Mouse (Mus musculus) liver, adult 2 months (tissue): ENCODE measurements around the gene Myo1d. TPM values are rescaled to one million over a fixed set of nuclear protein-coding genes. Genes with fewer than 3 reads are reported as not detected.

Source experiments
- DNase-seq: peaks from one replicate; pipeline ENCODE4 v3.0.0-alpha.2; 2011; ENCODE audit warnings: low read depth, low spot score; ENCODE audit errors: extremely low read depth
- H3K27ac ChIP-seq: fragments of 200-500 bp; replicated peaks from 2 replicates; pipeline ENCODE4 v1.5.1; 2012; ENCODE audit warnings: low read depth, mild to moderate bottlenecking, control low read depth, inconsistent platforms, low read length; ENCODE audit not compliant: insufficient read depth
- H3K27me3 ChIP-seq: fragments of 200-500 bp; 2 replicates; pipeline ENCODE4 v1.6.1; 2012; ENCODE audit warnings: mild to moderate bottlenecking, moderate library complexity, low read length, inconsistent platforms; ENCODE audit not compliant: control insufficient read depth, insufficient read depth
- H3K36me3 ChIP-seq: fragments of 200-500 bp; 2 replicates; pipeline ENCODE4 v1.6.1; 2012; ENCODE audit warnings: low read length, inconsistent platforms; ENCODE audit not compliant: control insufficient read depth, insufficient read depth
- H3K4me1 ChIP-seq: fragments of 200-500 bp; 2 replicates; pipeline ENCODE4 v1.6.1; 2011; ENCODE audit warnings: low read length; ENCODE audit not compliant: control insufficient read depth, insufficient read depth
- H3K4me3 ChIP-seq: fragments of 200-500 bp; 2 replicates; pipeline ENCODE4 v1.5.1; 2011; ENCODE audit warnings: low read depth, mild to moderate bottlenecking, control low read depth, low read length, moderate library complexity; ENCODE audit not compliant: insufficient read depth
- H3K79me2 ChIP-seq: fragments of 200-500 bp; 2 replicates; pipeline ENCODE4 v1.6.1; 2012; ENCODE audit warnings: inconsistent platforms, mild to moderate bottlenecking, low read length, moderate library complexity; ENCODE audit not compliant: control insufficient read depth, insufficient read depth
- H3K9ac ChIP-seq: fragments of 200-500 bp; 2 replicates; pipeline ENCODE4 v1.6.1; 2012; ENCODE audit warnings: low read depth, mild to moderate bottlenecking, control low read depth, inconsistent platforms, low read length
- CTCF ChIP-seq: fragments of 200-500 bp; IDR thresholded peaks from 2 replicates; pipeline ENCODE4 v1.5.1; 2011; ENCODE audit warnings: low read depth, low read length, control low read depth
- POLR2A ChIP-seq: fragments of 200-500 bp; IDR thresholded peaks from 2 replicates; pipeline ENCODE4 v1.6.1; 2011; ENCODE audit warnings: low read length, control low read depth; ENCODE audit not compliant: insufficient read depth; ENCODE audit errors: extremely low read depth
- WGBS: fragments of 180-500 bp; shearing (Covaris S2); methylation state at CpG from one replicate; pipeline ENCODE4 v1.1.7; 2018; 5-methylcytosine and 5-hydroxymethylcytosine counted together
- polyA plus RNA-seq: library from polyadenylated mRNA; depleted of rRNA; stranded (reverse); fragments of >200 nt; gene quantifications from 2 replicates; pipeline ENCODE4 v1.2.3, GENCODE M21; 2012
- total RNA-seq: library from RNA; depleted of rRNA; stranded (reverse); fragments of >200 nt; gene quantifications from 2 replicates; pipeline ENCODE4 v1.2.3, GENCODE M21; 2014

Gene Myo1d
- total and polyA plus RNA-seq, 2 experiments: 5.2 to 6.8 TPM

DNA sequence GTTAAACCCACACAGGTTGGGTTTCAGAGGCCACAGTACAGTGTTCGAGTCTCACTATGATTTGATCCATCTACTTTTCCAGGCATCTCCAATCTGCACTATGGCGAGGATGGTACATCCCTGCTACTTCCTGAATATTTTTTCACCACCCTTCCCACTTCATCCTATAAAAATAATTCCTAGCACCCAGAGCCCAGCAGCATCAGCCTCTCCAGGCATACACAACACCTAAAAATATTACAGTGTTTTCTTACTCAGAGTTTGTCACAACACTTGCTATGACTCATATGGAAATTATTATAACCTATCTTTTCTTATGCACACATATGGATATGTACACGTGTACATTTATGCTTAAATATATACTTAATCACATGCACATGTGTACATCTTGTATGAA lies 115.6 kb downstream of the Myo1d start:
- H3K4me1 ChIP-seq: no peaks in the 10 kb centered on the region
- H3K27me3 ChIP-seq: no peaks in the 10 kb centered on the region
- TF ChIP-seq POLR2A (no peak), CTCF (no peak)
- no peaks in the 10 kb centered on the region for H3K79me2 ChIP-seq
- no peak overlapping the region for H3K27ac ChIP-seq
- DNase-seq: no peak
- no peak overlapping the region for H3K4me3 ChIP-seq
- H3K36me3 ChIP-seq: peaks cover 3% of the 10 kb centered on the region; the same call in 1 of the 2 replicates
- 83% methylated on average over 3 of the region's 3 CpGs for WGBS
- no peak overlapping the region for H3K9ac ChIP-seq

DNA sequence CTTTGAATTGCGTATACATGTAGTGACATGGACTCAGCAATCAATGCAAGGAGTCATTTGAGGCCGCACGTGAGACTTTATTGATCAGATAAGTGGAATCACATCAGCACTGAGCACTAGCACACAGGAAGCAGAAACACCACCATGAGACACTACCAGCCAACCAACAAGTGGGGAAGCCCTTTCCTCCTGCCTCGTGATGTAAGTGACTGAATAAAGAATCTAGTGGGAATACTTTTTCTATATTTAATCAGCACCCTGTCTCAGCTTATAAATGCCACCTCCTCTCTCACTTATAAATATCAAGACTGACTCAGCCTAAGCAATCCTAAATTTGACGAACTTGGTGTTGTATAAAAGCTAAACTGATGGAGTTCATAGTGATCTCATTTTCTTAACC lies 134.7 kb downstream of the Myo1d start:
- WGBS: 86% methylated on average over 5 of the region's 5 CpGs
- TF ChIP-seq CTCF (no peak), POLR2A (no peak)

DNA sequence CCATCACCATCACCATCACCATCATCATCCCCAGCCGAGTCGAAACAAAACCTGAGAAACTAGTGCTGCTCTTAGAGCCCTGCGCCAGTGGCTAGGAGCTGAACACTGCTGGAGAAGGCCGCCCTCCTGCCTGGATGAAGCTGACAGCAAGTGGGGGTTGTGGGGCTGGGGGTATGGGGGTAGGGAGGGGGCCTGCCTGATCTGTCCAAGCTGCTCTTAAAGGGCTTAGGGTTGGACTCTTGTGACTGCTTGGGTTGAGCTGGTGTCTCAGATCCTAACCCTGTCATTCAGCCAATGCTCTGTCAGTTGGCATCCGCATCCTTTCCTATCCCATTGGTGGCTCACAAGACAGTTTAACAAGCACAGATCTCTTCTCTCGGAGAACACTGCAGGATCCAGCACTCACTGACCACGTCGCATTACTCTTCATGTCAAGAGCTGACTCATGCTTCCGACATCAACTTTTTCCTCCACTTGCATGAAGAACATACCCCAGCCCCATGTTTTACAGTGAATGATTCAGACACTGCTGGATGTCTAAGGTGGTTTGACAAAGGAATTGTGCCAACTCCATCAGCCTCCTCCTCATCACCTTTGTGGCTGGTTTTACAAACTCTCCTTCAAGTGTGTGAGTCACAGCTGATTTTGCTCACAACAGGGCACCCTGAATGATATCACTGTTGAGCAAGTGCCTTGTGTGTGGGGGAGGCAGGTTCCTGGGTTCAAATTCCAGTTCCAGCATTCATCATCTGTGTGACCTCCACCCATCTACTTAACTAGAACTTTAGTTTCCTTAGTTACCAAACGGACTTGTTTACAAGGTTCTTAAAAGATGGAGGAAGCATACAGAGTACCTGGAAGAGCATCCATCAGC lies 150.6 kb downstream of the Myo1d start:
- Histone ChIP-seq H3K4me3 (no peak overlapping the region), H3K79me2 (no peaks in the 10 kb centered on the region), H3K27me3 (no peaks in the 10 kb centered on the region), H3K36me3 (no peaks in the 10 kb centered on the region), H3K9ac (no peak overlapping the region), H3K27ac (no peak overlapping the region), H3K4me1 (no peaks in the 10 kb centered on the region)
- TF ChIP-seq POLR2A (no peak), CTCF (no peak)
- 92% methylated on average over 10 of the region's 10 CpGs for WGBS
- DNase-seq: no peak

More for the DNA sequence above, 134.7 kb downstream of the Myo1d start:
- no peak overlapping the region for H3K27ac ChIP-seq
- H3K27me3 ChIP-seq: no peaks in the 10 kb centered on the region
- no peak overlapping the region for H3K4me3 ChIP-seq
- H3K36me3 ChIP-seq: no peaks in the 10 kb centered on the region
- no peak overlapping the region for H3K9ac ChIP-seq
- DNase-seq: no peak
- no peaks in the 10 kb centered on the region for H3K4me1 ChIP-seq
- no peaks in the 10 kb centered on the region for H3K79me2 ChIP-seq

DNA sequence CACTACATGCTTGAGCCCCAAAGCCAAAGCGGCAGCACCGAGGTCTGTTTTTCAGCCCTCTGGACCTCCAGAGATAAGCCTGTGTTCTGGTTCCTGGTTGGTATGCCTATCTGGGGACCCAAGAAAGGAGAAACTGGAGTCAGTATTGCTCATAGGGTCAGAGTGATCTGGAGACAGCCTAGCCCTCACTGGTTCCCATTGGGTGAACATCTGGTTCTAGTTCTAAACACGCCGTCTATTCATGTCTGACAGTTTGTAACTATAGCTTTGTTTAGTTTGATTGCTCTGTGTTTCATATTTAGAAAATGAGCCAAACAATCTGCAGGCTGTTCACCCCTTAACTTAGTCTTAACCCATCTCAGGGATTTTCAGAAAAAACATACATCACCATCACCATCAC lies 151.2 kb downstream of the Myo1d start:
- H3K36me3 ChIP-seq: no peaks in the 10 kb centered on the region
- H3K79me2 ChIP-seq: no peaks in the 10 kb centered on the region
- no peak for TF ChIP-seq CTCF
- TF ChIP-seq POLR2A: no peak
- H3K4me1 ChIP-seq: no peaks in the 10 kb centered on the region
- H3K27me3 ChIP-seq: no peaks in the 10 kb centered on the region
- 97% methylated on average over 4 of the region's 4 CpGs for WGBS
- no peak overlapping the region for H3K4me3 ChIP-seq
- H3K27ac ChIP-seq: no peak overlapping the region
- no peak for DNase-seq
- no peak overlapping the region for H3K9ac ChIP-seq

DNA sequence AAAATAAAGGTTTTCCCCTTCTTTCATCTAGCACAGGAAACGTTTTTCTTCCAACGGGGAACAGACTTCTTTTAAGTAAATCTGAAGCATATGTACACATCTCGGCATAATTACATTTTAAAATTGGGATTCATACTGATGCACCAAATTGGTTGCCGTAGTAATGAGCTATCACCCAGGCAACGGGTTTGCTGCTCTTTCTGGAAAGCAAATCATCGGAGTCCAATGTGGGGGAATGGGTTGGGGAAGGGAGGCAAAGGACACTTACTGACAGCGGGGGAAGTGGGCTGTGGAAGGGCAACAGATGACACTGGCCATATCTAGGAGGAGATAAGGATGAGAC lies 156.8 kb downstream of the Myo1d start:
- TF ChIP-seq POLR2A (no peak), CTCF (no peak)
- no peak for DNase-seq
- Histone ChIP-seq H3K27me3 (no peaks in the 10 kb centered on the region), H3K4me1 (peaks cover 2% of the 10 kb centered on the region; the same call in 1 of the 2 replicates), H3K27ac (no peak overlapping the region), H3K36me3 (no peaks in the 10 kb centered on the region), H3K4me3 (no peak overlapping the region), H3K9ac (no peak overlapping the region), H3K79me2 (no peaks in the 10 kb centered on the region)
- 72% methylated on average over 7 of the region's 7 CpGs for WGBS

DNA sequence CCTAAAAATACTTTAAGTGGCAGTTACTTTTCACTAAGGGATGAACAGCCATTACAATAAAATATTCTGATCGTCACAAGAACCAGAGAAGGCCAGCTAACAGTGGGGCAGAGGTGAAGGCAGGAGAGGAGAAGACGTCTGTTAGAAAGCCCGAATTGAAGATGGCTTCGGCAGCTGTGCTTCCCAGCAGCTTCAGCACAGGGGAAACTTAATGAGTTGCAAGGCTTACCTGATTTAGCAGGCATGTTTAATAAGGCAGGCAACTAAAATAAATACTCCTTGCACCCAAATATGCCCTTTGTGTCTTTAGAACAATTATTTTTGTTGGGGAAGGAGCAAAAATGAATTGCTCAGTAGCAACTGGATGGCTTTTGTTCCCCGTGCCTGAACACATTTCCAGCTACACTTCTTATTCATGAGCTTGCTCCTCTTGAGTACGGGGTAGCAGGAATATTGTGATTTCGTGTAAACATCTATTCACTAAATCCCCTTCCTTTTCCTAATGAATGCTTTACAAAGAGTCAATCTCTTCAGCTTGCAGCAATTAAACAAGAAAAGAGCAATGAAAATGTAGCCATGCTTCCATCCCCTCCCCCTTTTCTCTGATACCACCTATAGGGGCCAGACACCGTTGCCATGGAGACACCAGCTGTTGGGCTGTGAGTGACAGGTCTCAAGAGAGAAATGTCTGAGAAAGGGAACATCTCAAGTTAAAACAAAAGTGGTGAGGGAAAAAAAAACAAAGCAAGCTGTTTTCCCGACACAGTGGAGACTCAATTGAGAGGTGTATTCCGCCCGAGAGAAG lies 157.4 kb downstream of the Myo1d start:
- Histone ChIP-seq H3K36me3 (no peaks in the 10 kb centered on the region), H3K27ac (no peak overlapping the region), H3K27me3 (no peaks in the 10 kb centered on the region), H3K9ac (no peak overlapping the region), H3K4me1 (peaks cover 2% of the 10 kb centered on the region; the same call in 1 of the 2 replicates), H3K79me2 (no peaks in the 10 kb centered on the region), H3K4me3 (no peak overlapping the region)
- no peak for DNase-seq
- TF ChIP-seq POLR2A: no peak
- TF ChIP-seq CTCF: no peak
- 64% methylated on average over 11 of the region's 11 CpGs for WGBS
